Mouse (Mus musculus): ENCODE data around the gene Ofcc1.

The Ofcc1 gene

GRCm38 (mm10) chr13:40000236-40000635 is 361.0 kb downstream of the Ofcc1 start:
- no peak for DNase-seq (ENCODE audit: low read depth, low spot score)

DNA sequence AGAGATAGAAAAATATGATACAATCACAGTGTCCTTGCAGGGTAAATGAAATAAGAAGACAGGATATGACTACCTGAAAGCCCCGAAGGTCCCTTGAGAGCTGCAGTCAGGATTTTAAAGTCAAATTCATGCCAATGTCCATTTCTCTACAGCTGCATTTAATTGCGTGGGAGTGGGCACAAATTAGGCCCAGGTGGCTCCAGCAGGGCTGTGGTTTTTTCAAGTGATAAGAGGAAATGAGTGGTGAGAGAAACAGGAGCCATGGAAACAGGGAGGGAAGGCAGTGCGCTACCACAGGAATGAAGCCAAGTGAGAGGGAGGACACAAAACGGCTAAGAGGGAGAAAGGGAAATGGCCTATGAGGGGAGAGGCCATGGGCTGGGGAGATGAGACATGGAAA is 363.3 kb downstream of the Ofcc1 start:
- no peak for DNase-seq (ENCODE audit: low read depth, low spot score)

- DNase-seq (ENCODE audit: low read depth, low spot score), result no peak
Observed at GRCm38 (mm10) chr13:39979294-39980061, 381.8 kb downstream of the Ofcc1 start.

GRCm38 (mm10) chr13:39968349-39969016 is 392.8 kb downstream of the Ofcc1 start:
- DNase-seq (ENCODE audit: low read depth, low spot score), result no peak

- no peak for DNase-seq (ENCODE audit: low read depth, low spot score)
Observed at GRCm38 (mm10) chr13:39957226-39957625, 404.0 kb downstream of the Ofcc1 start.

DNA sequence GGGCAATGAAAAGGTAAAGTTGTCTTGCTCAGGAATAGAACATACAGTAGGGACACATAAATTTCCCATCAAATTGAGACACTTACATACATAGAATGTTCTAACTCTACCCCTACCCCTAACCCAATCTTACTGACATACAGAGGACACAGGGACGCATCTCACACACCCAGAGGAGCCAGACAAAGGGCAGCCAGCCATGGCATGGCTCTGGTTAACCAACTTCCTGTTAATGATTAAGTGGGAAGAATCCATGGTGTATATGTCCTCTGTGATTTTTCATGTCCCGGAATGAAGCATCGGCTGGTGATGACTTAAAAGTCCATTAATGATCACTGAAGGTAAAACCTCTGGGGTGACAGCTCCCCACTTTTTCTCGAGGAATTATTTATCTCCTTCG is 405.2 kb downstream of the Ofcc1 start:
- DNase-seq (ENCODE audit: low read depth, low spot score), result no peak

Measured in telencephalon, adult 2 months (tissue).